Mouse (Mus musculus): ENCODE data around the gene Adamtsl1. TPM values are rescaled to one million over a fixed set of nuclear protein-coding genes. Genes with fewer than 3 reads are reported as not detected.

The Adamtsl1 gene
- polyA plus RNA-seq, 1 experiment = 1.1 TPM

GRCm38 (mm10) chr4:86178116-86178515, 664.1 kb downstream of the Adamtsl1 start:
- no peaks in the 10 kb centered on the region for H3K36me3 ChIP-seq (ENCODE audit: control insufficient read depth, insufficient read depth, low read length)
- WGBS = 92% methylated on average over 14 of the region's 14 CpGs
- H3K4me3 ChIP-seq (ENCODE audit: control insufficient read depth, insufficient read depth, low read length) = no peak overlapping the region
- no peaks in the 10 kb centered on the region for H3K4me1 ChIP-seq (replicated peaks; ENCODE audit: control insufficient read depth, insufficient read depth, low read length)
- no peaks in the 10 kb centered on the region for H3K27me3 ChIP-seq (ENCODE audit: control insufficient read depth, insufficient read depth, low read length)
- H3K27ac ChIP-seq (ENCODE audit: control insufficient read depth, insufficient read depth, low read length) = no peak overlapping the region
- TF ChIP-seq POLR2A (IDR thresholded peaks at IDR 0.05; ENCODE audit: control insufficient read depth, extremely low read depth, insufficient read depth, low read length, poor library complexity) (no peak), CTCF (IDR thresholded peaks at IDR 0.05; ENCODE audit: borderline replicate concordance, control insufficient read depth, extremely low read depth, insufficient read depth, low read length, poor library complexity) (no peak)
- no peak for DNase-seq

- Histone ChIP-seq H3K27me3 (ENCODE audit: control insufficient read depth, insufficient read depth, low read length) (no peaks in the 10 kb centered on the region), H3K4me1 (replicated peaks; ENCODE audit: control insufficient read depth, insufficient read depth, low read length) (no peaks in the 10 kb centered on the region), H3K27ac (ENCODE audit: control insufficient read depth, insufficient read depth, low read length) (no peak overlapping the region), H3K36me3 (ENCODE audit: control insufficient read depth, insufficient read depth, low read length) (no peaks in the 10 kb centered on the region), H3K4me3 (ENCODE audit: control insufficient read depth, insufficient read depth, low read length) (no peak overlapping the region)
- 35% methylated on average over 1 of the region's 1 CpGs for WGBS
- TF ChIP-seq CTCF (IDR thresholded peaks at IDR 0.05; ENCODE audit: borderline replicate concordance, control insufficient read depth, extremely low read depth, insufficient read depth, low read length, poor library complexity) = no peak
- TF ChIP-seq POLR2A (IDR thresholded peaks at IDR 0.05; ENCODE audit: control insufficient read depth, extremely low read depth, insufficient read depth, low read length, poor library complexity) = no peak
- DNase-seq = no peak
Measured at GRCm38 (mm10) chr4:86183701-86184173, 669.8 kb downstream of the Adamtsl1 start.

GRCm38 (mm10) chr4:86189853-86190252, 675.9 kb downstream of the Adamtsl1 start:
- DNase-seq = no peak
- no peak overlapping the region for H3K4me3 ChIP-seq (ENCODE audit: control insufficient read depth, insufficient read depth, low read length)
- TF ChIP-seq POLR2A (IDR thresholded peaks at IDR 0.05; ENCODE audit: control insufficient read depth, extremely low read depth, insufficient read depth, low read length, poor library complexity) = no peak
- TF ChIP-seq CTCF (IDR thresholded peaks at IDR 0.05; ENCODE audit: borderline replicate concordance, control insufficient read depth, extremely low read depth, insufficient read depth, low read length, poor library complexity) = no peak
- no peaks in the 10 kb centered on the region for H3K27me3 ChIP-seq (ENCODE audit: control insufficient read depth, insufficient read depth, low read length)
- H3K36me3 ChIP-seq (ENCODE audit: control insufficient read depth, insufficient read depth, low read length) = no peaks in the 10 kb centered on the region
- WGBS = 95% methylated on average over 2 of the region's 2 CpGs
- no peak overlapping the region for H3K27ac ChIP-seq (ENCODE audit: control insufficient read depth, insufficient read depth, low read length)
- H3K4me1 ChIP-seq (replicated peaks; ENCODE audit: control insufficient read depth, insufficient read depth, low read length) = no peaks in the 10 kb centered on the region

- Histone ChIP-seq H3K4me3 (ENCODE audit: control insufficient read depth, insufficient read depth, low read length) (no peak overlapping the region), H3K27me3 (ENCODE audit: control insufficient read depth, insufficient read depth, low read length) (no peaks in the 10 kb centered on the region), H3K27ac (ENCODE audit: control insufficient read depth, insufficient read depth, low read length) (no peak overlapping the region), H3K4me1 (replicated peaks; ENCODE audit: control insufficient read depth, insufficient read depth, low read length) (no peaks in the 10 kb centered on the region), H3K36me3 (ENCODE audit: control insufficient read depth, insufficient read depth, low read length) (no peaks in the 10 kb centered on the region)
- no peak for TF ChIP-seq POLR2A (IDR thresholded peaks at IDR 0.05; ENCODE audit: control insufficient read depth, extremely low read depth, insufficient read depth, low read length, poor library complexity)
- no peak for TF ChIP-seq CTCF (IDR thresholded peaks at IDR 0.05; ENCODE audit: borderline replicate concordance, control insufficient read depth, extremely low read depth, insufficient read depth, low read length, poor library complexity)
- DNase-seq = no peak
- WGBS = 90% methylated on average over 5 of the region's 5 CpGs
Measured at GRCm38 (mm10) chr4:86191195-86191594, 677.2 kb downstream of the Adamtsl1 start.

GRCm38 (mm10) chr4:86201766-86202165, 687.8 kb downstream of the Adamtsl1 start:
- no peaks in the 10 kb centered on the region for H3K4me1 ChIP-seq (replicated peaks; ENCODE audit: control insufficient read depth, insufficient read depth, low read length)

GRCm38 (mm10) chr4:86203288-86203687, 689.3 kb downstream of the Adamtsl1 start:
- Histone ChIP-seq H3K4me3 (ENCODE audit: control insufficient read depth, insufficient read depth, low read length) (no peak overlapping the region), H3K27me3 (ENCODE audit: control insufficient read depth, insufficient read depth, low read length) (no peaks in the 10 kb centered on the region), H3K36me3 (ENCODE audit: control insufficient read depth, insufficient read depth, low read length) (no peaks in the 10 kb centered on the region), H3K4me1 (replicated peaks; ENCODE audit: control insufficient read depth, insufficient read depth, low read length) (no peaks in the 10 kb centered on the region), H3K27ac (ENCODE audit: control insufficient read depth, insufficient read depth, low read length) (no peak overlapping the region)
- 93% methylated on average over 2 of the region's 2 CpGs for WGBS
- DNase-seq = no peak
- no peak for TF ChIP-seq CTCF (IDR thresholded peaks at IDR 0.05; ENCODE audit: borderline replicate concordance, control insufficient read depth, extremely low read depth, insufficient read depth, low read length, poor library complexity)
- TF ChIP-seq POLR2A (IDR thresholded peaks at IDR 0.05; ENCODE audit: control insufficient read depth, extremely low read depth, insufficient read depth, low read length, poor library complexity) = no peak

More at GRCm38 (mm10) chr4:86201766-86202165, 687.8 kb downstream of the Adamtsl1 start:
- Histone ChIP-seq H3K27ac (ENCODE audit: control insufficient read depth, insufficient read depth, low read length) (no peak overlapping the region), H3K36me3 (ENCODE audit: control insufficient read depth, insufficient read depth, low read length) (no peaks in the 10 kb centered on the region), H3K4me3 (ENCODE audit: control insufficient read depth, insufficient read depth, low read length) (no peak overlapping the region), H3K27me3 (ENCODE audit: control insufficient read depth, insufficient read depth, low read length) (no peaks in the 10 kb centered on the region)
- no peak for DNase-seq
- WGBS = 97% methylated on average over 7 of the region's 7 CpGs
- no peak for TF ChIP-seq CTCF (IDR thresholded peaks at IDR 0.05; ENCODE audit: borderline replicate concordance, control insufficient read depth, extremely low read depth, insufficient read depth, low read length, poor library complexity)
- TF ChIP-seq POLR2A (IDR thresholded peaks at IDR 0.05; ENCODE audit: control insufficient read depth, extremely low read depth, insufficient read depth, low read length, poor library complexity) = no peak

- Histone ChIP-seq H3K4me3 (ENCODE audit: control insufficient read depth, insufficient read depth, low read length) (no peak overlapping the region), H3K36me3 (ENCODE audit: control insufficient read depth, insufficient read depth, low read length) (no peaks in the 10 kb centered on the region), H3K27ac (ENCODE audit: control insufficient read depth, insufficient read depth, low read length) (no peak overlapping the region), H3K27me3 (ENCODE audit: control insufficient read depth, insufficient read depth, low read length) (no peaks in the 10 kb centered on the region), H3K4me1 (replicated peaks; ENCODE audit: control insufficient read depth, insufficient read depth, low read length) (no peaks in the 10 kb centered on the region)
- DNase-seq = no peak
- 89% methylated on average over 5 of the region's 5 CpGs for WGBS
- TF ChIP-seq CTCF (IDR thresholded peaks at IDR 0.05; ENCODE audit: borderline replicate concordance, control insufficient read depth, extremely low read depth, insufficient read depth, low read length, poor library complexity) = no peak
- no peak for TF ChIP-seq POLR2A (IDR thresholded peaks at IDR 0.05; ENCODE audit: control insufficient read depth, extremely low read depth, insufficient read depth, low read length, poor library complexity)
Measured at GRCm38 (mm10) chr4:86224875-86225274, 710.9 kb downstream of the Adamtsl1 start.

Data from thymus, adult 2 months (tissue).